35 mouse cellular contexts compared by ENCODE assay signal in the genomic region with DNA sequence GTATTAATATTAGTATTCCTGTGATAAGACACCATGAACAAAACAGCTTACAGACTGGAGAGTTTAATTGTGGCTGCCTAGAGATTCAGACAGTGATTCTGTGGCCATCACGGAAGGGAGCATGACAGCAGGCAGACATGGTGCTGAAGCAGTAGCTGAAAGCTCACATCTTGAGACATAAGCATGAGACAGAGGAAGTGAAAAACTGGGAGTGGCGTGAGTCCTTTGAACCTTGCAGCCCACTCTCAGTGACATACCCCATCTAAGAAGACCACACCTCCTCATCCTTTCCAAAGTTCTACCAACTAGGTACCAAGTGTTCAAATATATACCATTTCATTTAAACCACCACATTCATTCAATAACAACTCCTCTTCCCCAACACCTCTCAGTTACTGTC.
"Had no signal": no experiment of that assay in that cellular context is flagged by ENCODE, and none has a peak within 500 bp of the region (broad histone marks: within the 10 kb centered on the region; RNA-seq: fewer than 3 reads in every experiment).

No protein-coding gene starts in this region.

- DNase-seq: heart, postnatal 10 days; heart, postnatal 14 days; heart, postnatal 36 days; heart, postnatal 4 days; kidney, adult 11 months; kidney, adult 18-20 months; kidney, adult 2 months; kidney, adult 8-10 months; kidney, adult 9 months; kidney, postnatal 10 days; kidney, postnatal 14 days; kidney, postnatal 25 days; kidney, postnatal 36 days; kidney, postnatal 4 days; layer of hippocampus, adult 9-11 months; layer of hippocampus, postnatal 36 days had no signal

- H3K4me2 ChIP-seq: heart, embryonic 11.5 days; heart, embryonic 12.5 days; heart, embryonic 13.5 days; heart, embryonic 15.5 days; hindbrain, embryonic 12.5 days; hindbrain, embryonic 13.5 days; hindbrain, embryonic 14.5 days; hindbrain, embryonic 15.5 days; intestine, embryonic 15.5 days; kidney, embryonic 15.5 days had no signal

- ATAC-seq: hindbrain, embryonic 16.5 days; hindbrain, postnatal 0 days; inflammation-experienced regulatory T-cells, adult 6 months; intestine, embryonic 15.5 days; intestine, embryonic 16.5 days; intestine, postnatal 0 days had no signal

- H3K4me3 ChIP-seq: heart, embryonic 10.5 days; heart, embryonic 12.5 days; heart, embryonic 13.5 days; heart, embryonic 15.5 days; hindbrain, embryonic 10.5 days; hindbrain, embryonic 12.5 days; hindbrain, embryonic 13.5 days; hindbrain, embryonic 15.5 days; intestine, embryonic 15.5 days; kidney, embryonic 15.5 days; layer of hippocampus, adult 2 months had no signal

- H3K36me3 ChIP-seq: heart, embryonic 10.5 days; heart, embryonic 12.5 days; heart, embryonic 13.5 days; heart, embryonic 15.5 days; hindbrain, embryonic 10.5 days; hindbrain, embryonic 12.5 days; hindbrain, embryonic 13.5 days; hindbrain, embryonic 15.5 days; intestine, embryonic 15.5 days; kidney, embryonic 15.5 days had no signal

- H3K27ac ChIP-seq: heart, embryonic 10.5 days; heart, embryonic 13.5 days; heart, embryonic 15.5 days; hindbrain, embryonic 10.5 days; hindbrain, embryonic 12.5 days; hindbrain, embryonic 13.5 days; hindbrain, embryonic 14.5 days; hindbrain, embryonic 15.5 days; hindbrain, postnatal 0 days; intestine, embryonic 15.5 days; kidney, embryonic 15.5 days; kidney, postnatal 0 days; layer of hippocampus, adult 2 months had no signal

- H3K4me1 ChIP-seq: heart, embryonic 10.5 days; heart, embryonic 12.5 days; heart, embryonic 13.5 days; heart, embryonic 15.5 days; hindbrain, embryonic 12.5 days; hindbrain, embryonic 13.5 days; intestine, embryonic 15.5 days; kidney, embryonic 15.5 days had no signal

- H3K9ac ChIP-seq: heart, embryonic 12.5 days; heart, embryonic 13.5 days; heart, embryonic 15.5 days; hindbrain, embryonic 12.5 days; hindbrain, embryonic 13.5 days; hindbrain, embryonic 14.5 days; hindbrain, embryonic 15.5 days; intestine, embryonic 15.5 days; kidney, embryonic 15.5 days had no signal

- H3K27me3 ChIP-seq: heart, embryonic 13.5 days; hindbrain, embryonic 12.5 days; hindbrain, embryonic 13.5 days; hindbrain, embryonic 15.5 days; intestine, embryonic 15.5 days had no signal

- H3K9me3 ChIP-seq: heart, embryonic 10.5 days; heart, embryonic 12.5 days; heart, embryonic 15.5 days; hindbrain, embryonic 10.5 days; hindbrain, embryonic 12.5 days; hindbrain, embryonic 13.5 days; hindbrain, embryonic 15.5 days; intestine, embryonic 15.5 days; kidney, embryonic 15.5 days had no signal
